Mouse (Mus musculus): ENCODE data around the gene Kif3a.

- no peak for TF ChIP-seq CTCF (IDR thresholded peaks at IDR 0.05; ENCODE audit: borderline replicate concordance, control insufficient read depth, extremely low read depth, insufficient read depth, low read length, poor library complexity)
- TF ChIP-seq POLR2A (IDR thresholded peaks at IDR 0.05; ENCODE audit: control insufficient read depth, extremely low read depth, insufficient read depth, low read length, poor library complexity) = no peak
These were observed 75.6 kb downstream of the Kif3a start for GRCm38 (mm10) chr11:53642744-53643279.
